Mouse (Mus musculus) limb, embryonic 14.5 days (tissue): ENCODE data around the gene Mrpl27. TPM values are rescaled to one million over a fixed set of nuclear protein-coding genes. Genes with fewer than 3 reads are reported as not detected.

Experiments used
- ATAC-seq: fragments of 200-750 bp; cut with Nextera tagmentation; 2 replicates; pipeline ENCODE4 v1.8.0; 2017; ENCODE audit warnings: low read depth, moderate number of reproducible peaks, moderate TSS enrichment; ENCODE audit not compliant: low FRiP score
- DNase-seq: peaks from one replicate; pipeline ENCODE4 v3.0.0-alpha.2; 2015; ENCODE audit warnings: low spot score
- H3K27ac ChIP-seq: fragments of 300-500 bp; sonication (generic); replicated peaks from 2 replicates; pipeline ENCODE4 v1.5.1; 2014; ENCODE audit warnings: low read depth, mild to moderate bottlenecking, low read length, moderate library complexity, mixed read lengths
- H3K27me3 ChIP-seq: fragments of 300-500 bp; sonication (generic); 2 replicates; pipeline ENCODE4 v1.6.1; 2014; ENCODE audit warnings: low read length, mixed read lengths; ENCODE audit not compliant: control insufficient read depth, insufficient read depth
- H3K36me3 ChIP-seq: fragments of 300-500 bp; sonication (generic); 2 replicates; pipeline ENCODE4 v1.6.1; 2014; ENCODE audit warnings: mild to moderate bottlenecking, low read length, moderate library complexity, mixed read lengths; ENCODE audit not compliant: control insufficient read depth, insufficient read depth
- H3K4me1 ChIP-seq: fragments of 300-500 bp; sonication (generic); 2 replicates; pipeline ENCODE4 v1.6.1; 2014; ENCODE audit warnings: antibody characterized with exemption, low read length, mixed read lengths; ENCODE audit not compliant: control insufficient read depth, insufficient read depth
- H3K4me2 ChIP-seq: fragments of 300-500 bp; sonication (generic); replicated peaks from 2 replicates; pipeline ENCODE4 v1.6.1; 2014; ENCODE audit warnings: low read depth, mild to moderate bottlenecking, low read length, moderate library complexity; ENCODE audit not compliant: severe bottlenecking
- H3K4me3 ChIP-seq: fragments of 300-500 bp; sonication (generic); replicated peaks from 2 replicates; pipeline ENCODE4 v1.5.1; 2014; ENCODE audit warnings: low read length
- H3K9ac ChIP-seq: fragments of 300-500 bp; sonication (generic); 2 replicates; pipeline ENCODE4 v1.6.1; 2014; ENCODE audit warnings: mild to moderate bottlenecking, low read depth, low read length, moderate library complexity; ENCODE audit not compliant: severe bottlenecking
- H3K9me3 ChIP-seq: fragments of 300-500 bp; sonication (generic); 2 replicates; pipeline ENCODE4 v1.6.1; 2016; ENCODE audit warnings: low read length; ENCODE audit not compliant: control insufficient read depth
- POLR2A ChIP-seq: fragments of 200-500 bp; IDR thresholded peaks from 2 replicates; pipeline ENCODE4 v1.8.0; 2012; ENCODE audit warnings: inconsistent platforms, mild to moderate bottlenecking, moderate library complexity, borderline replicate concordance; ENCODE audit not compliant: insufficient read depth, insufficient read length; ENCODE audit errors: extremely low read depth
- WGBS: fragments of 180-500 bp; shearing (Covaris S2); extraction: QIAGEN DNeasy Blood & Tissue Kit; methylation state at CpG from one replicate; pipeline ENCODE4 v1.1.7; 2014; 5-methylcytosine and 5-hydroxymethylcytosine counted together
- polyA plus RNA-seq, 2 experiments: library from polyadenylated mRNA; depleted of rRNA in 1 of 2; stranded (reverse) in 1 of 2; unstranded in 1 of 2; fragments of >200 nt; fragmentation: Nextera tagmentation in 1 of 2; extraction: Ambion mirVana in 1 of 2; gene quantifications; 2 replicates each; pipeline versions ENCODE4 v1.2.1 to v1.2.3; 2012 to 2014

Mrpl27 gene
- polyA plus RNA-seq, 2 experiments, result 113 TPM

GRCm38 (mm10) chr11:94630199-94631011 is 23.2 kb upstream of the Mrpl27 start:
- no peaks in the 10 kb centered on the region for H3K9me3 ChIP-seq
- WGBS, result 12% methylated on average over 26 of the region's 26 CpGs
- peaks cover 10% of the 10 kb centered on the region for H3K4me1 ChIP-seq
- peak overlapping the region; percentile 80 for H3K27ac ChIP-seq
- no peaks in the 10 kb centered on the region for H3K27me3 ChIP-seq
- DNase-seq (peak; percentile 53), ATAC-seq (no peak)
- peaks cover 41% of the 10 kb centered on the region for H3K36me3 ChIP-seq
- H3K9ac ChIP-seq, result peak overlapping the region; percentile 90
- peak overlapping the region; percentile 79 for H3K4me2 ChIP-seq
- no peak for TF ChIP-seq POLR2A
- H3K4me3 ChIP-seq, result peak overlapping the region; percentile 100

DNA sequence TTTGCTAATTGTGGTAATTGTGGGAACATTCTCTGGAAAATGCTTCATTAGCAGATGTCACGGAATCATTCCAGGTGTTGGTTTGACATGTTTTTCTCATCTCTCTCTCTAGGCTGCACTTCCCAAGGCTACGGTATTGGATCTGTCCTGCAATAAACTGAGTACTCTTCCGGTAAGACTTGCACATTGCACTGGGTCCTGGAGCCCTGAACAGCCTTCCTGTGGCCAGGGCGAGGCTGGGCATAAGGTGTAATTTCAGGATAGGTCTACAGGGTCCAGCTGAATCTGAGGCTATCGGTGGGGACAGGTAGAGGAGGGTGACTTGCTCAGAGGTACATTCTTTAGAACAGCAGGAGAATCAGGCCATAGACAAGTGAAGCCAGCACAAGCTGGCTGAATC is 21.6 kb upstream of the Mrpl27 start:
- no peak for TF ChIP-seq POLR2A
- H3K4me1 ChIP-seq, result peaks cover 10% of the 10 kb centered on the region

GRCm38 (mm10) chr11:94632988-94633387 is 20.6 kb upstream of the Mrpl27 start:
- TF ChIP-seq POLR2A, result no peak
- H3K9me3 ChIP-seq, result no peaks in the 10 kb centered on the region
- no peaks in the 10 kb centered on the region for H3K27me3 ChIP-seq
- WGBS, result 80% methylated on average over 8 of the region's 8 CpGs
- DNase-seq, result no peak
- no peak overlapping the region for H3K4me3 ChIP-seq
- peaks cover 66% of the 10 kb centered on the region for H3K36me3 ChIP-seq
- no peak for ATAC-seq
- H3K9ac ChIP-seq, result no peak overlapping the region
- no peak overlapping the region for H3K4me2 ChIP-seq
- peaks cover 10% of the 10 kb centered on the region for H3K4me1 ChIP-seq
- no peak overlapping the region for H3K27ac ChIP-seq

More for the DNA sequence above, 21.6 kb upstream of the Mrpl27 start:
- ATAC-seq (no peak), DNase-seq (no peak)
- peaks cover 56% of the 10 kb centered on the region for H3K36me3 ChIP-seq
- H3K9me3 ChIP-seq, result no peaks in the 10 kb centered on the region
- H3K4me3 ChIP-seq, result no peak overlapping the region
- WGBS, result 95% methylated on average over 5 of the region's 5 CpGs
- no peaks in the 10 kb centered on the region for H3K27me3 ChIP-seq
- H3K9ac ChIP-seq, result no peak overlapping the region
- H3K4me2 ChIP-seq, result no peak overlapping the region
- no peak overlapping the region for H3K27ac ChIP-seq

- TF ChIP-seq POLR2A, result no peak
- ATAC-seq (no peak), DNase-seq (no peak)
- Histone ChIP-seq H3K4me2 (no peak overlapping the region), H3K4me1 (peaks cover 10% of the 10 kb centered on the region), H3K4me3 (no peak overlapping the region), H3K27me3 (no peaks in the 10 kb centered on the region), H3K9ac (no peak overlapping the region), H3K9me3 (no peaks in the 10 kb centered on the region), H3K36me3 (peaks cover 81% of the 10 kb centered on the region), H3K27ac (no peak overlapping the region)
- 91% methylated on average over 5 of the region's 5 CpGs for WGBS
Observed at GRCm38 (mm10) chr11:94634431-94634830, 19.1 kb upstream of the Mrpl27 start.

- no peak overlapping the region for H3K4me3 ChIP-seq
- H3K27me3 ChIP-seq, result no peaks in the 10 kb centered on the region
- 87% methylated on average over 8 of the region's 8 CpGs for WGBS
- no peak for DNase-seq
- TF ChIP-seq POLR2A, result no peak
- no peak overlapping the region for H3K9ac ChIP-seq
- no peaks in the 10 kb centered on the region for H3K9me3 ChIP-seq
- no peak overlapping the region for H3K4me2 ChIP-seq
- no peak overlapping the region for H3K27ac ChIP-seq
- no peak for ATAC-seq
- H3K4me1 ChIP-seq, result no peaks in the 10 kb centered on the region
- H3K36me3 ChIP-seq, result peaks cover 83% of the 10 kb centered on the region
Observed at GRCm38 (mm10) chr11:94644461-94645219, 8.9 kb upstream of the Mrpl27 start.
